Mouse (Mus musculus) thymus, postnatal 14 days (tissue): ENCODE results near the gene Larp6.

Experiments
- DNase-seq: peaks from one replicate; pipeline ENCODE4 v3.0.0; 2021

Gene Larp6

DNA sequence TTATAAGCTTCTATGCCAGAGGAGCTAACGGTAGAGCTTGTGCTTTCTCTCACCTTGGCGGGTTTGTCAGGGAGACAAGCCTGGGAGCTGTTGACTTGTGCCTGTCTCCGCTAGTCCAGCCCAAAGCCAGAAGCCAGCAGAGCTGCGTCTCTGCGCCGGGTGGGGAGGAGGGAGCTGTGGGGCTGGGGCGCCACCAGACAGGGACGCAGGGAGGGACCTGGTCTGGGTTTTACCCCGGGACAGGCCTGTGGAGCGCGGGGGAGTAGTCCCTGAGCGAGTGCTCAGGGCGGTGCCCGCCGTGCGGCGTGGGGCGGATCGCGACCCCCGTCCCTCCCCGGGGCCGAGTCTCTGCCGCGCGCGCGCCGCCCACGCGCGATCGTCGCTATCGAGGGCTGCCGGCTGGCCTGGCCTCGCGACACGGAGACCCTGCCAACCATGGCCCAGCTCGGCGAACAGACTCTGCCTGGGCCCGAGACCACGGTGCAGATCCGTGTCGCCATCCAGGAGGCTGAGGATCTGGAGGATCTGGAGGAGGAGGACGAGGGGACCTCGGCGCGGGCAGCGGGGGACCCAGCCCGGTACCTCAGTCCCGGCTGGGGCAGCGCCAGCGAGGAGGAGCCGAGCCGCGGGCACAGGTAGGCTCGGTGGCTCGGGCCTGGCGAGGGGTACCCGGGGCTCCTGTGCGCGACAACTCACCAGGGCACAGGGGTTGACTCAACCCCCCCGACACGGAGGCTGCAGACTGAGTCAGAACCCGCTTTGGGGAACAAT lies at the start of gene Larp6:
Gene Larp6 (plus strand): TSS at position 219 of the 771 bp plus-strand sequence.
- no peak for DNase-seq

DNA sequence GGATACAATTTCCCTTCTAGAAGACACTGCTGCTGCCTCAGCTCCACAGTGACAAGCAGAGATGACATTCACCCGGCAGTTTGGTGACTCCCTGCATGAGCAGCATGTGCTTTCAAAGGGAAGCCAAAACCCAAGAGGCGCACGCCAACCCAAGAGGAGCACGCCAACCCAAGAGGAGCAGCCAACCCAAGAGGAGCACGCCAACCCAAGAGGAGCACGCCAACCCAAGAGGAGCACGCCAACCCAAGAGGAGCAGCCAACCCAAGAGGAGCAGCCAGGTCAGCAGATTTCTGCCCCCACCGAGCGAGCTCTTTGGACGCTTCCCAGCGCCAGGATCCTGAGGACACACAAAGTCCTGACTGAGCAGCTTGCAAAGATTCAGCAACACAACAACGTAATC lies 48.4 kb upstream of the Larp6 start:
- DNase-seq, result no peak

DNA sequence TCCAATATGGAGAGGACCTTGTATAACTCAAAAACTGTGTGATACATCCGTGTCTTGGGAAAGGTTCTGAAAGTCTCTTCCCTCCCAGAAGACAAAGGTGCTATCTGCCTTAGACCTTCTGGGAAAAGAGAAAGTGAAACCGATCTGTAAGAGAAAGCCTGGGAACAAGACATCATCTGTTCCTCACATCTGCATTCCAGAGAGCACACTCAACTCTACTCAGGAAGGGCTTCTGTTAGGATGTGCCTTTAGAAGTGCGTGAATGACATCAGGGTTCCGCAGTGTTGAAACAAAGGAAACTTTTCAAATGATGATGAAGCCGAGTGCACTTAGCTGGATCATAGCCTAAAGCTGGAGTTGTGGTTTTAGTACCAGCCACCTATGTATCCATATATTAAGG lies 47.9 kb upstream of the Larp6 start:
- no peak for DNase-seq

- no peak for DNase-seq
These were observed 47.3 kb upstream of the Larp6 start for GRCm38 (mm10) chr9:60665535-60665934.

GRCm38 (mm10) chr9:60668886-60669285 lies 43.9 kb upstream of the Larp6 start:
- no peak for DNase-seq

- no peak for DNase-seq
These were observed 40.2 kb upstream of the Larp6 start for GRCm38 (mm10) chr9:60672568-60672967.

DNA sequence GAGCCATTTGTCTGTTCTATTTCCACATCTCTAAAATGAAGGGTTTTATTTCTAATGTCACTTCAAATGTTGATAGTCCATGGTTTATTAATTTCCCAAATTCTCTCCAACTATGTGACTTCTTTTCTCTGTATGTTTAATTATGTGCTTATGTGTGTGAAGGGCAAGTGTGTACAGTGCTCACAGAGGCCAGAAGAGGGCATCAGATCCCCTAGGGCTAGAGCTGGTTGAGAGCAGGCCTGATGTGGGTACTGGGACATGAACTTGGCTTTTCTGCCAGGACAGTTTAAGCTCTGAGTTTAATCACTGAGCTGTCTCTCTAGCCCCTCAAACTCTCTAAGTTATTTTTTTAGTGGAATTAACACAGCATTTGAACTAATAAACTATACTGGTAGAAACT lies 38.0 kb upstream of the Larp6 start:
- DNase-seq, result no peak

DNA sequence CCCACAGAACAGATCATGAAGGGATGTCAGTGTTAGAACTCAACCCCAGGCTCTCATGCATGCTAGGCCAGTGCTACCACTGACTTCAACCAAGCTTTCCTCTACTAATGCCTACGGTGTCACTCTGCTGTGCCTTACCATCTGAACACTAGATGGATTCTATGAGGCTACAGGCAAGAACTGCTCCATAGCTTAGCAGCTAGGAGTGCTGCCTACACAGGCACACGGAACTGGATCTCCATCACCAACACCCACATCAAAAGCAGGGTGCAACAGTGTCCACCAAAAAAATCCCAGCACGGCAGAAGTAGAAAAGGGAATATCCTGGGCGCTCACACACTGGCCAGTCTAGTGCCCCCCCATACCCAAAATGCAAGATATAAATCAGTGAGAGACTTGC lies 36.4 kb upstream of the Larp6 start:
- DNase-seq, result no peak

DNA sequence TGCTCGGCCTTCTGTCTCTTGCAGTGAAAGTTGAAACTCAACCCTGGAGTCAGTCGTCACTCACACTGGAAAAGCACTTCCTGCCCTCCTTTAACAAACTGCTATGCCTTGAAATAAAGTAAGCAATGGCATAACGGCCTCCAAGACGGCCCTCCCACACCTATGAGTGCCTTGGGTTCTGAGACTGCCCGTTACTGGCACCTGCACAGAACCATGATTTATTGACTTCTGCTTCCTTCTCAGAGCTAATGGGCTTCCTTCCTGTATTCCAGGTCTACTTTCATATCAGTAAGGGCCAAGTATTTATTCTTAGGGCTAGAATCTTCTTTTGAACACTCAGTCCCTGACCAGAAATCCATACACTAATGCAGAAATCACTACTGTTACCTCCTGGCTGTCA lies 33.9 kb upstream of the Larp6 start:
- no peak for DNase-seq

DNA sequence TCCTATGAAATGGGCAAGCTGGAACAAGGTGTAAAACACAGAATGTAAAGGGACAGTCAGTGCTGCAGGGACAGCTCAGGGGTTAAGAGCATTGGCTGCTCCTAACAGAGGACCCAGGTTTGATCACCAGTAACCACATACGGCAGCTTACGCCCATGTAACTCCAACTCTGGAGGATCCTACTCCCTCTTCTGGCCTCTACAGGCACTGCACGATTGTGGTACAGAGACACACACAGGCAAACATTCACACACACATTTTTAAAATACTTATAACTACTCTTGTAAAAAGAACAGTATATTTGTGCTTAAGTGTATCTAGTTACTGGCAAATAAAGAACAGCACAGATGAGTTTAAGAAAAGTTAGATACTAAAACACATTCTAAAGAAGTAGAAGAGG lies 31.8 kb upstream of the Larp6 start:
- peak; percentile 21 for DNase-seq

DNA sequence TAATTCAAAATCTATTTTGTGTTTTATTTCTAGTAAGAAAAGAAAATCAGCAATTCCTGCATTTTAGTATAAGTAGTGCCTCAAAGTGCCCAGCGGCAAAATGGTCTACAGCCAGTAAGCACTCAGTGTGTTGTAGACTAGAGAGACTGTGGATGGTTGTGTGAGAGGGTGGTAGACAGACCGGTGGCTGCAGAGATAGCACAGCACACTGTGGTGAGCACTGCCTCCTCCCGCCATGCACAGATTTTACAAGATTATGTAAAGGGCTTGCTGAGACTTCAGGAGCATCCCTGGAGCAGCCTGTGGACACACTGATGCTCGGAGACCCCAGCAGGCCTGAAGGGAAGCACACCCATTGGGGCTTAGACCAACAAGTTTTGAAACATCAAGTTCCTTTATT lies 30.0 kb upstream of the Larp6 start:
- no peak for DNase-seq

DNA sequence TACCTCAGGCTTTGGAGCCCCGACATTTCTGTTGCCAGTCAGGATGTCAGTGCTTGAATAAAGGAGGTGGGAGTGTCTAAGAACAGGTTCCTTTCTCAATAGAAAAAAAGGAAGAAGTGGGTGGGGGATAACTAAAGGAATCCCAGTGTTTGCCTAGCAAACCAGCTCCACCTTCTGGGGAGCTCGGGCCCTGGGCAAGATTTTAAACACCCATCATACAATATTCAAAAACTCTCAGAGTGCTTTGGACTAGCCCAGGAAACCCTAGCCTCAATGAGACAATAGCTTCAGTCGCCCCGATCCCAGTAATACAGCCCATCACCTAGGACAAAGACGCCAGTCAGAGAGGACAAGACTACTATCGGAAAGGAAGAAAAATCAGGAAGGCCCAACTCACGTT lies 25.4 kb upstream of the Larp6 start:
- DNase-seq, result no peak

- DNase-seq, result peak; percentile 78
These were observed 24.9 kb upstream of the Larp6 start, which contains the start of gene Lrrc49 for GRCm38 (mm10) chr9:60687891-60688324. Gene Lrrc49 (minus strand): TSS chr9:60688158.

GRCm38 (mm10) chr9:60692624-60693023 lies 20.2 kb upstream of the Larp6 start:
- DNase-seq, result no peak

- peak; percentile 28 for DNase-seq
These were observed 18.8 kb upstream of the Larp6 start for GRCm38 (mm10) chr9:60693986-60694385.

DNA sequence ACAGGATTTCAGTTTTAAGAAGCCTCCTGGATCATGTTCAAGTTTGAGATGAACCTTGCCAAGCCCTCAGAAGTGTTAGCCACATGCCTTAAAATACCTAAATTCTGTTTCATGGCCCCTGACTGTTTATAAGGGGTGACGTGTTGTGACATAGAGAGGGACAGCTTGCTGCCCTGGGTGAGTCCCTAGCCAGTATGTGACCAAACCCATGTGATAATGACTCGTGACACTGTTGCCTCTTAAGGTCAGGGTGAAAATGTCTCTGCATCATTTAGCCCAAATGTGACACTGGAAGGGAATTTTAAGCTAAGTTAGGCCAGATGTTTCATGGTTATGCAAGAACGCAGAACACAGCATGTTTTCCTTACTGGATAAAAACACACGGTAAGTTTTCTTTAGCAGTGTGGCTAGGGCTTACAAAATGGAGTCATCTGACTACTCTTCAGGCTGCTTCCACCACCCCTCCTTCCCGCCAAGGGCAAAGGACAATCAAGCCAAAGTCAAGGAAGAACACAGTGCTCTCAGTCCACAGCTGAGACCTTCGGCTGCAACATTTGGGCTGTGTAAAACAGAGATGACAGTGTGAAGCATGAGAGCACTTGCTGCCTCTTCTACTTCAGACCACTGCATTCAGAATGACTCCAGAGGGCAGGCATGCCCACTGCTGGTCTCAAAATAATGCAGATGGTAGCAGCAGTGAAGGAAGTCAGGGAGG lies 16.4 kb upstream of the Larp6 start:
- no peak for DNase-seq

GRCm38 (mm10) chr9:60699581-60700231 lies 13.1 kb upstream of the Larp6 start:
- no peak for DNase-seq

DNA sequence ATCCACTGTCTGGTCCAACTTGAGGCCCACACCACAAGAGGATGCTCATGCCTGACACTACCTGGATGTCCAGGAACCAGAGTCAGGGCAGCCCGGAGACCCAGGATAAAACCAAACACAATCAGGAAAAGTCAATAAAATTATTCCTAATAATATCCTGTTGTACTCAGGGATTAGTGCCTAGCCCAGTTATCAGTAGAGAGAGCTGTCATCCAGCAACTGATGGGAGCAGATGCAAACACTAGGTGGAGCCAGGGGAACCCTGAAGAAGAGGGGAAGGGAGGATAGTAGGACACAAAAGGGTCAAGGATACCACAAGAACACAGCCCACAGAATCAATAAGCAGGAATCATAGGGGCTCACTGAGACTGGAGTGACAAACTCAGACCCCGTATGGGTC lies 5.2 kb upstream of the Larp6 start:
- DNase-seq, result no peak

- DNase-seq, result no peak
These were observed 4.2 kb upstream of the Larp6 start for GRCm38 (mm10) chr9:60708606-60709005.

DNA sequence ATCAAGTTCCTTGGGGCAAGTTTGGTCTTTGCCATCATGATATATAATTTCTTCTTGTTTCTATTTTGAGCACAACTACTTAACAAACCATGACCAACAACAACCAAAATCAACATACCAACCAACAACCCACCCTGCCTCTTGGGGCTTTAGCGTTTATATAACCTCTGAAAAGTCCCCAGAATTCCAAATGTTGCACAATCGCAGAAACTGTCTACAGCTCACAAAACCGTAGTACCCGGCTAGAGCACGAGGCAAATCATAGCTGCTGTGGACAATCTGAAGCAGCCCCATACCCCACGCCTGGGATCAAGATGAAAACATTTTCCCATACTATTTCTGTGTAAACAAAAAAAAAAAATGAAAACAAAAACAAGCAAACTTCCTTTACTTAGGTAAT lies 3.1 kb upstream of the Larp6 start:
- no peak for DNase-seq

DNA sequence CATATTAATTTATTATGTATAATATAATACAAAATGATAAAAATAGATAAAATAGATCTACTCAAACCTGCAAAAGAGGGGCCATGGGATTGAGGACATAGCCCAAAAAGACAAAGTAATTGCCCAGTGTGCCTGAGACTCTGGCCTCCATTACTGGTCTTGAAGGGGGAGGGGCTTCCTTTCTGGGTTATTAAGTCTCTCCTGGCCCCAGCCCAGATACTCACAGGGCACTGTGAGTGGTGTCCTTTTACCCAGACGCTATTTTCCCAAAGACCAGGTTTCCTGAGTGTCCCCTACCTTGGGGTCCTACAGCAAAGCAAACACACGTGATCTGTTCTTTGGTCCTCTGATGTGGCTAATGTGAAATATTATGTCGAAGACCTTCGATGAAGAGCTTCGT lies 778 bp upstream of the Larp6 start:
- no peak for DNase-seq

- DNase-seq, result no peak
These were observed 827 bp downstream of the Larp6 start for GRCm38 (mm10) chr9:60713616-60714015.

DNA sequence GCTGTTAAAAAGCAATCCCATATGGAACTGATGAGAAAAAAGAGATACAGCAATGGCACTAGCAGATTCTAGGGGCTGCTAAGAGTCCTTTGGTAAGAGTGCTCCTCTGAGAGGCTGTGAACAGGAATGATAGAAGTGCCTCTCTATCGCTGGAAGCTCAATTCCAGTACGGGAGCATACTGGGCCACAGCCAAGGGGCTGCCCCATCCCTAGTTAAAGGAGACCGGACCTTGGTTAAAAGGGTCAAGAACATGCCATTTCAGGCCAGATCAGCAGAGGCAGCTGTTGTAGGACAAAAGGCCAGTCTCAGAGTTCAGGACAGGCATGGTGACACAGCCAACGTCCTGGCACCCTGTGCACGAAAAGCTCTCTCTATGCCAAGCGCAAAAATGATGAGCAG lies 1.4 kb downstream of the Larp6 start:
- no peak for DNase-seq

- DNase-seq, result no peak
These were observed 2.5 kb downstream of the Larp6 start for GRCm38 (mm10) chr9:60715271-60715670.
